Mouse (Mus musculus): ENCODE results near the gene F830045P16Rik.

F830045P16Rik gene

GRCm38 (mm10) chr2:129471905-129472304 lies 64.5 kb downstream of the F830045P16Rik start:
- peak; percentile 40 for DNase-seq

GRCm38 (mm10) chr2:129470839-129471238 lies 65.6 kb downstream of the F830045P16Rik start:
- no peak for DNase-seq

- peak; percentile 9 for DNase-seq
Measured at GRCm38 (mm10) chr2:129438772-129439171, 97.6 kb downstream of the F830045P16Rik start.

GRCm38 (mm10) chr2:129435154-129435553 lies 101.2 kb downstream of the F830045P16Rik start:
- no peak for DNase-seq

- DNase-seq, result no peak
Measured at GRCm38 (mm10) chr2:129423741-129424140, 112.7 kb downstream of the F830045P16Rik start.

- no peak for DNase-seq
Measured at GRCm38 (mm10) chr2:129420897-129421561, 115.4 kb downstream of the F830045P16Rik start.

- no peak for DNase-seq
Measured at GRCm38 (mm10) chr2:129419361-129419880, 117.0 kb downstream of the F830045P16Rik start.

- no peak for DNase-seq
Measured at GRCm38 (mm10) chr2:129414593-129414992, 121.8 kb downstream of the F830045P16Rik start.

- DNase-seq, result no peak
Measured at GRCm38 (mm10) chr2:129413488-129413887, 122.9 kb downstream of the F830045P16Rik start.

GRCm38 (mm10) chr2:129411651-129412050 lies 124.8 kb downstream of the F830045P16Rik start:
- no peak for DNase-seq

- no peak for DNase-seq
Measured at GRCm38 (mm10) chr2:129410344-129410743, 126.1 kb downstream of the F830045P16Rik start.

GRCm38 (mm10) chr2:129408476-129408875 lies 127.9 kb downstream of the F830045P16Rik start:
- DNase-seq, result peak; percentile 53

Measured in kidney, adult 9 months (tissue).